Mouse (Mus musculus) embryo, embryonic 10 days (tissue): ENCODE results near the gene Slc44a4.
A peak's percentile ranks its signal among the peaks of the same experiment; 100 is the strongest.
"Not testable (repeated sequence)": the region's sequence is repeated elsewhere in the genome, so short reads cannot be mapped to it uniquely, and the experiment has no call there.

Experiments
- DNase-seq: peaks from one replicate; pipeline ENCODE4 v3.0.0-alpha.2; 2015; ENCODE audit warnings: low spot score

Slc44a4 gene

DNA sequence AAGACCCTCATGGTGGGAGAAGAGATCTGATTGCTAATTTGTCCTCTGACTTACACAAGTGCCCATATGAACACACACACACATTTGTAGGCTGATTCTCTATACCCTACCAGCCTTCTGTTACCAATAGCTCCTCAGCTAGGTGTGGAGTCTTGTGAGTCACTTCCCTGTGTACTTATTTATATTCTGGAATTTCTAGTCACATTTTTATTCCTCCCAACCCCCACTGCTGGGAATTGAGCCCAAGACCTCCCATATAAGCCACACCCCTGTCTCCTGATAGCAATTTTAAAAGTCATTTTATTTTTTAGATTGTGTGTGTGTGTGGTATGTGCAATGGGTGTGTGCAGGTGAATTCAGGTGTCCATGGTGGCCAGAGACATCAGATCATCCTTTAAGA is 30.1 kb downstream of the Slc44a4 start:
- no peak for DNase-seq

GRCm38 (mm10) chr17:34946486-34947140 is 32.3 kb downstream of the Slc44a4 start:
- DNase-seq = no peak

GRCm38 (mm10) chr17:34947606-34948005 is 33.3 kb downstream of the Slc44a4 start:
- peak; percentile 64 for DNase-seq

GRCm38 (mm10) chr17:34948721-34949552 is 34.7 kb downstream of the Slc44a4 start:
- peak; percentile 26 for DNase-seq

DNA sequence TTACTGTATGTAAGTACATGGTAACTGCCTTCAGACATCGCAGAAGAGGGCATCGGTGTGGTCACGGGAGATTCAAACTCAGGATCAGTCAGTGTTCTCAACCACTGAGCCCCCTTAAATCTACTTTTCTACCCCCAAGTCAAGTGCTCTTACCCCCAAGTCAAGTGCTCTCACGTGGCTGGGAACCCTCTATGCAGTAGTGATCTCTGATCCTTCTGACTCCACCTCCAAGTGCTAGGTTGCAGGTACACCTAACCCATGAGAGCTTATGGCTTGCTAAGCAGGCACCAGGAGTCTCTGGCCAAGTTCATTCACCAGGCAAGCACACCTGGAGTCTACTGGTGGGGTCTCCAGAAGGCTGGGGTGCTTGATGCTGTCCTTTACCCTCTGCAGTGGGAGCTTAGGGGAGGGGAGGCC is 35.3 kb downstream of the Slc44a4 start:
- peak; percentile 72 for DNase-seq

DNA sequence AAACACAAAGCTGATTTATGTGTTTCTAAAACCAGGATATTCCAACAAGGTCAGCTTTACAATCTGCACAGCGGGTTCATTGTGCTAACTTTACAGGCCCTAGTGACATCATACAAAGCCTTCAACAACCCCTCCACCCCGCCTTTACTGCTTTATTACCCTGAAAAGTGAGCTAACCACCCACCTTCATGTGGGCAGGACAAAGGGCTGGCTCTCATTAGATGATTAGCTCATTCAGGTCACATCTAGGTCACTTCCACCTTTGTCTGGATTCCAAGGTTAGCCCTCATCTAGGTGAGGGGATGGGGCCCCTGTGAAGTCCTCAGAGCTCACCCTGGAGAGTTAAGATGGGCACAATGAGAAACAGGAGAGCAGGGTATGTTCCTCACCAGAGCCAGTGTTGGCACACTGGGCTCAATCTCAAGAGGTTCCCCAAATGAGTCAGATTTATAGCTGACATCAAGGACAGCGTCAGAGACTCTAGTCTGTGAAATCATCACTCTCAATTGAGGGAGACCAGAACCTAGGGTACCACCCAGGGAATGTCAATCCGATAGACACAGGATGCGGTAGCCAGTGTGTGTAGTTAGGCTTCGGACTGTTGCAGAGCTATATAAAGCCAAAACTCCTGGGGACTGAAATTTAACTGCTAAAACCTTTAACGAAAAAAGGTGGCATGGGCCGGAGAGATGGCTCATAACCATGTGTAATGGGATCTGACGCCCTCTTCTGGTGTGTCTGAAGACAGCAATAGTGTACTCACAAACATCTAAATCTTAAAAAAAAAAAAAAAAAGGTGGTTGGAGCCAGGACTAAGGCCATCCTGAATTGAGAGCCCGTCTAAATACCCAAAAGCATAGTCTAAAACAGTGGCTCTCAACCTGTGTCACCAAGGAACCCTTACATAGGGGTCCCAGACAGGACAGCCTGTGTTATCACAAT is 36.5 kb downstream of the Slc44a4 start:
- peak; percentile 44 for DNase-seq

DNA sequence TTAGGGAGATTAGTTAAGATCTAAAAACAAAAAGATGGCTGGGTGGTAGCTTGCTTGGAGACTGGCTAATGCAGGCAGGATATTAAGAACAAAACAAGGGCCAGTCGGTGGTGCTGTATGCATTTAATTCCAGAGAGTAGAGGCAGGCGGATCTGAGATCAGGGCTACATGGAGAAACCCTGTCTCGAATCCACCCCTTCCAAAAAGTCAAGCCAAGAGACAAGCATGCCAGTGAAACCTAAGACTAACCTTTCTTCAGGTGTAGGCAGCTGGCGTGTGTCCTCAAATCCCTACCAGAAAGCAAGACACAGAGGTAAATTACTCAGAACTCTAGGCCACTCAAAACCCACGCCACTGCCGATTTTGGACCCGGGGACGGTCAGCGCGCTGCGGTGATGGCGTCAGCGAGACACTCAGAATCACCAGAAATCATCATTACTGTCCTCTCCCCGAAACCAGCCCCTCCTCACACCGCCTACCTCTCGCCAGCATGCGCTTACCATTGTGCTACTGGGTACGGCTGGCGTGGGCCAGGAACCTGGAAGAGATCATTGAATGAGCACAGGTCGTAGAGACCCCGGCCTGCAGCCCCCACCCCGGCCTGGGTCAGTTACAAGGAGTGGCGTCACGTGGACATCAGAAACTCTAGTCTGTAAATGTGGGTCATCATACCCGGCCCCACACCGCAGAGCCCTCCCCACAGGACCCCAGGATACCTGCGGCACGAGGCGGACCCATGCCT is 37.5 kb downstream of the Slc44a4 start:
- no peak for DNase-seq

DNA sequence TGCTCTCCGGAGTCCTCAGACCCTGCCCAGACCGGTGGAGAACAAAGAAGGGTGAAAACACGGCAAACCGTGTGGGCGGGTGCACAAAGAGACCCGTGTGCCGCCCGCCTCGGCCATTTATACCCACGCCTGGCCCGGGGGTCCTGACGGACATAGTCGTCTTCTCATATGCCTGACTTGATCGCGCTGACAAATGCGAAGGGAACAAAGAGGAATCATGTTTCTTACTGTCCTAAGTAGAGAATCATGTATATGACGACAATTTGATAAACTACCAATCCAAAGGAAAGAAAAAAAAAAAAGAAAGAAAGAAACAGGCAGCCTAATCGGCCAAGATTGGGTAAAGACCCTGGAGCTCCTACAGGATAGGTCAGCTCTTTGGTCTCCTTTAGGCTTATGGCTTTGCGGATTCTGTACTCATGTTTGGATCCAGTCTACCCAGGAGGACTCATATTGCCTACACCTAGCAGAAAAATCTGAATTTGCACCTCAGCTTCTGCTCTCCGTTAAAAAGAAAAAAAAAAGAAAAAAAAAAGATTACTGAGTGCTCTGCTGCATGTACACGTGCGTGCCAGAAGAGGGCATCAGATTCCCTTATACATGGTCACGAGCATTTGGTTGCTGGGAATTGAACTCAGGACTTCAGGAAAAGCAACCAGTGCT is 38.2 kb downstream of the Slc44a4 start:
- DNase-seq = peak; percentile 80

DNA sequence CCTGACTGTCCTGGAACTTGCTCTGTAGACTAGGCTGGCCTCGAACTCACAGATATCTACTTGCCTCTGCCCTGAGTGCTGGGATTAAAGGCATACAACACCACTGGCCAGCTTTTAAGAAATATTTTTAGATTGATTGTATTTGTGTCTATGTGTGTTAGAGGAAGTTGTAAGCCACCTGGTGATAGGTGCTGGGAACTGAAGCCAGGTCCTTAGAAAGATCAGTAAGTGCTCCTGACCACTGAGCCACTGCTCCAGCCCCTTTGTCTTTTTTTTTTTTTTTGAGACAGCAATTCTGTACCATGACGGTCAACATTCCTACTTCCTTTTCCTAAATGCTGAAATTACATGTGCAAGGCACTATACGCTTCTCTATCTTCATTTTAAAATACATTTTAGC is 39.0 kb downstream of the Slc44a4 start:
- DNase-seq = no peak

- DNase-seq = no peak
Measured at GRCm38 (mm10) chr17:34953904-34954303, 39.6 kb downstream of the Slc44a4 start.

GRCm38 (mm10) chr17:34954831-34955230 is 40.6 kb downstream of the Slc44a4 start:
- DNase-seq = no peak

DNA sequence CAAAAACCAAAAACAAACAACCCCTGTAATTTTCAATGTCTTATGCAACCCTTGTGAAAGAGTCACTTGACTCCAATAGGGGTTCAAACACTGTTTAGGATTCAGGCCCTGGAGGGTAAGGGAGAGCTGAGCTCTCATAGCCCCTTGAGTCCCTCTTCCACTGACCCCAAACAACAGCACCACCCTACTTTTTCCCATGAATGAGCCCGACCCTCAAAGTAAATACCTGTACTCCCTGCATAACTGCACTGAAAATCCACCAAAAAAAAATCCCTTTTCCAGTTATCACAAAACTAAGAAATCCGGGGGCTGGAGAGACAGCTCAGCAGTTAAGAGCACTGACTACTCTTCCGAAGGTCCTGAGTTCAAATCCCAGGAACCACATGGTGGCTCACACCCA is 41.6 kb downstream of the Slc44a4 start:
- no peak for DNase-seq

DNA sequence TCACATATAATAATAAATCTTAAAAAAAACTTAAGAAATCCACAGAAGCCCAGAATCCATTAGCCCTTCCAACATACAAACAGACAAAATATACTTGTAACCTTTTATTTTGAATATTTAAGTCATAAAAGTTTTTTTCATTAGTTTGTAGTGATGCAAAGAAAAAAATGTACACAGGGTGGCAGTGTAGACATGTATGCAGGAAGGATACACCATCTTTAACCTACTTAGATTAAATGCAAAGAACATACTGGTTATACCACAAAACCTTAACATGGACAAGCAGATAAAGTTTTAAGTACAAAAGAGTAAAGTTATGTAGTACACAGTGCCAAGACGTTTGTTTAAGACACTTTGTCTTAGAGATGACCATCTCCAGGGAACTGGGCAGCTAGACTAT is 42.1 kb downstream of the Slc44a4 start:
- DNase-seq = no peak

DNA sequence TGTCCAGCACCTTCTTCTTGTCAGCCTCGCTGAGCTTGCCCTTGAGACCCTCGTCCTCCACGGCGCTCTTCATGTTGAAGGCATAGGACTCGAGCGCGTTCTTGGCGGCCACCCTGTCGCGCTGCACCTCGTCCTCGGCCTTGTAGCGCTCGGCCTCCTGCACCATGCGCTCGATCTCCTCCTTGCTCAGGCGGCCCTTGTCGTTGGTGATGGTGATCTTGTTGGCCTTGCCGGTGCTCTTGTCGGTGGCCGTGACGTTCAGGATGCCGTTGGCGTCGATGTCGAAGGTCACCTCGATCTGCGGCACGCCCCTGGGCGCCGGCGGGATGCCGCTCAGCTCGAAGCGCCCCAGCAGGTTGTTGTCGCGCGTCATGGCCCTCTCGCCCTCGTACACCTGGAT is 43.0 kb downstream of the Slc44a4 start:
- DNase-seq = not testable (repeated sequence)

DNA sequence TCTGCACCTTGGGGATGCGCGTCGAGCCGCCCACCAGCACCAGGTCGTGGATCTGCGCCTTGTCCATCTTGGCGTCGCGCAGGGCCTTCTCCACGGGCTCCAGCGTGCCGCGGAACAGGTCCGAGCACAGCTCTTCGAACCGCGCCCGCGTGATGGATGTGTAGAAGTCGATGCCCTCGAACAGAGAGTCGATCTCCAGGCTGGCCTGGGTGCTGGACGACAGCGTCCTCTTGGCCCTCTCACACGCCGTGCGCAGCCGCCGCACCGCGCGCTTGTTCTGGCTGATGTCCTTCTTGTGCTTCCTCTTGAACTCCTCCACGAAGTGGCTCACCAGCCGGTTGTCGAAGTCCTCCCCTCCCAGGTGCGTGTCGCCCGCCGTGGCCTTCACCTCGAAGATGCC is 43.7 kb downstream of the Slc44a4 start:
- DNase-seq = not testable (repeated sequence)

DNA sequence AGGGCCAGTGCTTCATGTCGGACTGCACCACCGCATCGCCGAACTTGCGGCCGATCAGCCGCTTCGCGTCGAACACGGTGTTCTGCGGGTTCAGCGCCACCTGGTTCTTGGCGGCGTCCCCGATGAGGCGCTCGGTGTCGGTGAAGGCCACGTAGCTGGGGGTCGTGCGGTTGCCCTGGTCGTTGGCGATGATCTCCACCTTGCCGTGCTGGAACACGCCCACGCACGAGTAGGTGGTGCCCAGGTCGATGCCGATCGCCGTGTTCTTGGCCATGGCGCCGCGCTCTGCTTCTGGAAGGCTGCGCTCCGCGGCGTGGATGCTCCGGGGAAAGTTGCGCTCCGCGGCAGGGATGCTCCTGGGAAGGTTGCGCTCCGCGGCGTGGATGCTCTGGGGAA is 44.5 kb downstream of the Slc44a4 start:
- not testable (repeated sequence) for DNase-seq

DNA sequence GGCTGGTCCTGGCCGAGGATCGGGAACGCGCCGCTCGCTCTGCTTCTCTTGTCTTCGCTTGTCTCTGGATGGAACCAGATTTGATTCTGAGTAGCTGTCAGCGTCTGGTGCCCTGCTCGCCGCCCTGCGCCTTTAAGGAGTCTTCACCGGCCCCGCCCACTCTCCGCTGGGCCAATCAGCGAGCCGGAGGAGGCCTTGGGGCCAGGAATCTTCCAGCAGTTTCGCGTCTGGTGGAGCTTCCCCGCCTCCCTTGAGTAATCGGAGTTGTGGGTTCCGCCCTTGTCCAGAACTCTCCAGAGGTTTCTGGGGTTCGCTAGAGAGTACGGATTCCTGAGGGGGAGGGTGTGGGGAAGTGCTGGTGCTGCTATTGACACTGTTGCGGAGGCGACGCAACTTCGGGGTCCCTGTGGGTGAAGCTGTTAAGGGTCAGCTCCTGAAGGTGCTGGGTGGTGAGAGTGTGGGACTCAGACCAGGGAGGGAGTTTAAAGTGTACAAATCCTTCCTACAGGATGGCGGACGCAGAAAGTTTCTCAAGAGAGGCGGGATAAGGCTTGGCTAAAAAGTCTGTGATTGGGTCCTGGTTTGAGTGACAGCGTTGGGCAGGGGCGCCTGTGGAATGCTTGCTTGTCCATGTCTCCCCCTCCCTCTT is 45.0 kb downstream of the Slc44a4 start, which contains the start of gene Hspa1b:
Gene Hspa1b (minus strand): TSS at position 109 of the 649 bp plus-strand sequence.
- peak; percentile 89 for DNase-seq

DNA sequence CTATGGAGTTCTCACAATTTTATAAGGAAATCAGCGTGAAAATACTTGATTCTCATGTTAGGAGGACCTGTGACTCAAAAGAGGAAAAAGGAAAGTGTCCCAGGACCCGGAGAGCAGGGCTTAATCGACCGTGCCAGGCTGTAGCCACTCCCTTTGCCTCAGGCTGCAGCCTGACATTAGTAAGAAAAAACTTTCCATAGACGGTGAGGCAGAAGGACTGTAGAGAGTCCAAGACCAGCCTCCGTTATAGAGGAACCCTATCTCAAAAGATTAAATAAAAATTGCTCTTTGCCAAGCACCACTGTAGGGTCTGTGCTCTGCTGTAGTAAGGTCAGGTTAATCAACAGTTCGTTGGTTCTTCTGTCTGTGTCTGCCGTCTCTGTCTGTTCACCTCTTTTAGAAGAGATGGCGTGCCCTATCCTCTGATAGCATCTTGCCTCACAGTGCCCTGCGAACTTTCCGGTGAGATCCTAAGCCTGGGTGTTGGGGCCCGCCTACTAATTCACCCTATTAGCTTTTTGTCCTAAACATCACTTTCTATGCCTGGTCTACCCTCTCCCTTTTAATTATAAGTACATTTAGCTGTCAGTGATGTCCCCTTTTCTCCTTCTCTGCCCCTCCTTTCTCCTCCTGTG is 45.7 kb downstream of the Slc44a4 start:
- DNase-seq = peak; percentile 62

- DNase-seq = no peak
Measured at GRCm38 (mm10) chr17:34960702-34961493, 46.6 kb downstream of the Slc44a4 start.
